Mouse (Mus musculus) ES-E14 (cell line): ENCODE results near the gene Muc5b. TPM values are rescaled to one million over a fixed set of nuclear protein-coding genes. Genes with fewer than 3 reads are reported as not detected.

Experiments used
- DNase-seq: peaks from one replicate; pipeline ENCODE4 v3.0.0-alpha.2; 2013; ENCODE audit warnings: low read depth, low spot score
- H3K27ac ChIP-seq: 2 replicates; pipeline ENCODE4 v1.5.1; 2012; ENCODE audit warnings: low read depth, mild to moderate bottlenecking, low read length, moderate library complexity, mixed read lengths; ENCODE audit not compliant: poor library complexity, insufficient read depth, severe bottlenecking
- H3K36me3 ChIP-seq: 2 replicates; pipeline ENCODE4 v1.6.1; 2012; ENCODE audit warnings: mild to moderate bottlenecking, low read length, moderate library complexity, mixed read lengths; ENCODE audit not compliant: control insufficient read depth, poor library complexity, insufficient read depth, severe bottlenecking
- H3K4me1 ChIP-seq, 2 experiments: fragments of 150-350 bp in 1 of 2; sonication (generic) in 1 of 2; 2 replicates each; pipeline ENCODE4 v1.6.1; 2012; ENCODE audit warnings: low read length in 2 of 2, mild to moderate bottlenecking in 1 of 2, mixed read lengths in 1 of 2; ENCODE audit not compliant: control insufficient read depth in 2 of 2, insufficient read depth in 2 of 2, poor library complexity in 1 of 2
- H3K4me3 ChIP-seq, 2 experiments: fragments of 150-350 bp in 1 of 2; sonication (generic) in 1 of 2; 2 replicates each; pipeline ENCODE4 v1.5.1; 2012; ENCODE audit warnings: low read length in 2 of 2, low read depth in 1 of 2, mild to moderate bottlenecking in 1 of 2, mixed read lengths in 1 of 2; ENCODE audit not compliant: insufficient read depth in 1 of 2, poor library complexity in 1 of 2, severe bottlenecking in 1 of 2
- H3K9ac ChIP-seq: 2 replicates; pipeline ENCODE4 v1.6.1; 2012; ENCODE audit warnings: low read depth, mild to moderate bottlenecking, low read length, mixed read lengths; ENCODE audit not compliant: poor library complexity, insufficient read depth, severe bottlenecking
- H3K9me3 ChIP-seq: fragments of 150-350 bp; sonication (generic); 2 replicates; pipeline ENCODE4 v1.6.1; 2012; ENCODE audit warnings: low read depth, mild to moderate bottlenecking, low read length; ENCODE audit not compliant: control insufficient read depth, insufficient read depth
- CHD2 ChIP-seq: IDR thresholded peaks from 2 replicates; pipeline ENCODE4 v1.6.1; 2014; ENCODE audit warnings: mild to moderate bottlenecking, low read depth, low read length, inconsistent platforms
- HCFC1 ChIP-seq: IDR thresholded peaks from 2 replicates; pipeline ENCODE4 v1.6.1; 2012; ENCODE audit warnings: low read length, inconsistent platforms, borderline replicate concordance; ENCODE audit not compliant: insufficient read depth
- MAFK ChIP-seq: IDR thresholded peaks from 2 replicates; pipeline ENCODE4 v1.6.1; 2014; ENCODE audit warnings: mild to moderate bottlenecking, low read depth, low read length, inconsistent platforms; ENCODE audit not compliant: insufficient read depth
- ZC3H11A ChIP-seq: IDR thresholded peaks from 2 replicates; pipeline ENCODE4 v1.6.1; 2012; ENCODE audit warnings: low read depth, mild to moderate bottlenecking, inconsistent platforms, low read length, borderline replicate concordance
- ZNF384 ChIP-seq: IDR thresholded peaks from 2 replicates; pipeline ENCODE4 v1.6.1; 2012; ENCODE audit warnings: low read depth, low read length, inconsistent platforms
- in situ Hi-C, 2 experiments: fragments of 600-800 bp; cut with MboI; formaldehyde crosslinking; loops; one replicate each; pipeline ENCODE4 v1.15.1; 2025; ENCODE audit warnings: low sequenced_read_pairs in 2 of 2, inconsistent platforms in 1 of 2; ENCODE audit not compliant: unreplicated experiment in 2 of 2
- total RNA-seq: library from RNA; depleted of rRNA; stranded (reverse); fragments of 300-350 nt; gene quantifications from 2 replicates; pipeline ENCODE4 v1.2.3, GENCODE M21; 2012

Muc5b gene
- total RNA-seq, 1 experiment: 0.04 TPM

DNA sequence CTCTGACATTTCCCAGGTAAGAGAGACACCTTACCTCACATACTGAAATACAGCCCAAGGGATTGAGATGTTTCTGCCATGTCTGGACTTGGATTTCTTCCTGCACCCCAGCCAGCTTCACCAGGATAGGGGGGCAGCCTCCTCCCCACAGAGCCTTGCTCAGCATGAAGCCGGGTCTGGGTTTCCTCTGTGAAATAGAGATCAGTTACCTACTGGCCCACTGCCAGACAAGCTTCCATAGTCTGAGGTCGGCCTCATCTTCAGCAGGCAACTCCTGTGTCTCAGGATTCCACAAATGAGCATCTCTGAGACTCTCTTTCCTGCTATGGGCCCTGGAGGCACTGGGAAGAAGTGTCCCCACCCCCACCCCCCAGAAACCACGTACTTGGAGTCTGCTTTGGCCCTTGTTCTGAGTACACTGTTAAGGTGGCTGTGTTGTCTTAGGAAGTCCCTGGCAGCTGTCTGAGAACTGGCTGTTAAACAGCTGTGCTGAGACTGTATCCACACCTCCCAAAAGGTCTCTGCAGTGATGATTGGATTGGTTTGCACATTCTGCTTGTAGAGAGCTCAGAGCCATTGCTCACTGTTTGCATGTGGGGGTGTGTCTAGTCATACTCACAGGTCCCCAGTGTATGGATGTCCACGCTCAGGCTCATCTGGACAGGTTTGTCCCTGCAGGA is 16.1 kb upstream of the Muc5b start:
- H3K27ac ChIP-seq: no peak overlapping the region
- H3K9me3 ChIP-seq: no peaks in the 10 kb centered on the region
- in situ Hi-C loops: no loop called here
- H3K36me3 ChIP-seq: no peaks in the 10 kb centered on the region
- H3K4me3 ChIP-seq: no peak overlapping the region
- no peak overlapping the region for H3K9ac ChIP-seq
- no peaks in the 10 kb centered on the region for H3K4me1 ChIP-seq
- DNase-seq: no peak
- no peak for TF ChIP-seq MAFK
- no peak for TF ChIP-seq ZC3H11A
- TF ChIP-seq CHD2: no peak
- no peak for TF ChIP-seq HCFC1

DNA sequence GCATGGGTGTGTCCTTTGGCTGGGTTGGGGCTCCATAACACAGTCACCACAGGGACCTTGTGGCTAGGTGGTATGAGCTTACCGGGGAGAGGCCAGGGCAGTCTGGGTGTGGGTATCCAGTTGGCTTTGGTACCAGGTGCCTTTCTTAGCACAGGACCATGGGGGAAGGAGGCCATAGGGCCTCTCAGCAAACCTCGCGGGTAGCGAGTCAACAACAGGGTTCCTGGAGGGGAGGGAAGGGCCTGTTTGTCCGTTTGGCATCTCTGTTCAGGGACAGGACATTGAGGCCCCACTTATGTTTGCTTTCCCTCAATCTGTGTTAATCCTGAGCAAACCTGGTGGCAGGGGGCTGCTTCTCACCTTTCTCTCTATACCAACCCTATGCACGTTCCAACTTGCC is 15.2 kb upstream of the Muc5b start:
- no peaks in the 10 kb centered on the region for H3K36me3 ChIP-seq
- H3K9ac ChIP-seq: no peak overlapping the region
- no peak overlapping the region for H3K27ac ChIP-seq
- in situ Hi-C loops: no loop called here
- H3K4me1 ChIP-seq: no peaks in the 10 kb centered on the region
- DNase-seq: no peak
- H3K4me3 ChIP-seq: no peak overlapping the region
- no peak for TF ChIP-seq MAFK
- no peaks in the 10 kb centered on the region for H3K9me3 ChIP-seq

DNA sequence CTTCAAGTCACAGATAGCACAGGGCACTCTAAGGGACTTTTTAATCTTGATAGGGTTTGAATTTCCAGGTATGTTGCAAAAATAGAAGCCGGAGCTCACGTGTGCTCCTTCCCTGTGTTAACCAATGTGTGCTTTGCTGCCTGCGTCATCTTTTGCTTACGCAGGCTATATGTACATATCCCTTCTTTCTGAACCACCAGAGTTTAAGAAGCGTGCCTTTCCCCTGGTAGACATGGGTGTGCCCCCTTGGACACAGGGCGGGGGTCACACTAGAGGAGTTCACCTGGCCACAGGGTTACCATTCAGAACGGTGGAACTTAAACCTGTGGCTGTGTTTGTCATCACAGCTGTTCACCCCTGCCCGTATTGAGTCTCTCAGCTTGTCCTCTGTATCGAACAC is 14.5 kb upstream of the Muc5b start:
- H3K9me3 ChIP-seq: no peaks in the 10 kb centered on the region
- no peaks in the 10 kb centered on the region for H3K4me1 ChIP-seq
- no peak overlapping the region for H3K4me3 ChIP-seq
- TF ChIP-seq ZNF384 (no peak), ZC3H11A (no peak), MAFK (no peak), HCFC1 (no peak), CHD2 (no peak)
- no peak for DNase-seq
- H3K27ac ChIP-seq: no peak overlapping the region
- no peaks in the 10 kb centered on the region for H3K36me3 ChIP-seq
- in situ Hi-C loops: no loop called here
- no peak overlapping the region for H3K9ac ChIP-seq

DNA sequence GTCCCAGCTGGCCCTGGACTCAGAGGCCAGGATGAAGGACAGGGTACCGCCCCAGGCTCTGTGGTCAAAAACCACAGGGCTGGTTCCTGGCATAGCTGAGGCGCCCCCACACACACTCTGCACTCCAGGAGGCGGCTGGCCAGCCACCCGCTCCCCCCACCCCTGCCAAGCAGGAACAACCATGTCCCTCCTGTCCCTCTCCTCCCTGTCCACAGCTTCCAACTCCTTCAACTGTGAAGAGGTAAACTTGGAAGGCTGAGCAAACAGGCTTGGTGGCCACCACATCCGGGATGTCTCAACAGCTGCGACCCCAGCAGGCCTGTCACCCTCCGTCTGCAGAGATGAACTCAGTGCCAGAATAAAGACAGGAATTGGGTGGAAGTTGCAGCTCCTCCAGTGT is 2.9 kb upstream of the Muc5b start:
- no peak overlapping the region for H3K27ac ChIP-seq
- no peaks in the 10 kb centered on the region for H3K36me3 ChIP-seq
- in situ Hi-C loops: no loop called here
- H3K9me3 ChIP-seq: no peaks in the 10 kb centered on the region
- TF ChIP-seq MAFK (no peak), ZC3H11A (no peak), ZNF384 (no peak), HCFC1 (no peak), CHD2 (no peak)
- no peaks in the 10 kb centered on the region for H3K4me1 ChIP-seq
- H3K4me3 ChIP-seq: no peak overlapping the region
- no peak overlapping the region for H3K9ac ChIP-seq
- no peak for DNase-seq

DNA sequence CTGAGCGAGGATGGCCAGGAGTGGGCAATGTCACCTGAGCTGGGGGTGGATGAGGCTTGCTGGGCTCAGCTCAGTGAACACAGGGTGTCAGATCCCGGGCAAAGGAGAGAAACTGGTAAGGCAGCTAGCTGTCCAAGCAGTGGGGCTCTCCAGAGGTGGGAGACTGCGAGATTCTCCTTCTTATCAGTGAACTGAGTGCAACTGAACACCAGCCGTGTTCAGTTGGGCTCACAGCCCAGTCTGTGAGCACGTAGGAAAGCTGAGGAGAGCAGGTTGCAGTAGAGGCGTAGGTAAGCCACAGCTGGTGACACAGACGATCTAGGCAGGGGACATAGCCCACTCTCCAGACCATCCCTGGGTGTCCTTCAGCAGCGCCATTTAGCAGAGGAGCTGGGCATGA is 2.4 kb upstream of the Muc5b start:
- Histone ChIP-seq H3K36me3 (no peaks in the 10 kb centered on the region), H3K27ac (no peak overlapping the region), H3K4me1 (no peaks in the 10 kb centered on the region), H3K4me3 (no peak overlapping the region), H3K9ac (no peak overlapping the region), H3K9me3 (no peaks in the 10 kb centered on the region)
- TF ChIP-seq ZNF384: no peak
- no peak for TF ChIP-seq HCFC1
- TF ChIP-seq ZC3H11A: no peak
- TF ChIP-seq MAFK: no peak
- no peak for TF ChIP-seq CHD2
- in situ Hi-C loops: no loop called here
- DNase-seq: no peak
